Mouse (Mus musculus) hindbrain, embryonic 13.5 days (tissue): ENCODE measurements around the gene Lep. TPM values are rescaled to one million over a fixed set of nuclear protein-coding genes. Genes with fewer than 3 reads are reported as not detected.

Experiments
- ATAC-seq: fragments of 200-750 bp; cut with Nextera tagmentation; 2 replicates; pipeline ENCODE4 v1.8.0; 2017; ENCODE audit warnings: moderate TSS enrichment; ENCODE audit not compliant: low FRiP score
- H3K27ac ChIP-seq: fragments of 300-500 bp; sonication (generic); 2 replicates; pipeline ENCODE4 v1.5.1; 2015; ENCODE audit warnings: inconsistent platforms, mild to moderate bottlenecking, moderate library complexity
- H3K27me3 ChIP-seq: fragments of 300-500 bp; sonication (generic); 2 replicates; pipeline ENCODE4 v1.6.1; 2015; ENCODE audit warnings: mild to moderate bottlenecking, inconsistent platforms
- H3K36me3 ChIP-seq: fragments of 300-500 bp; sonication (generic); 2 replicates; pipeline ENCODE4 v1.6.1; 2015; ENCODE audit warnings: mild to moderate bottlenecking, inconsistent platforms
- H3K4me1 ChIP-seq: fragments of 300-500 bp; sonication (generic); replicated peaks from 2 replicates; pipeline ENCODE4 v1.6.1; 2015; ENCODE audit warnings: inconsistent platforms
- H3K4me2 ChIP-seq: fragments of 300-500 bp; sonication (generic); 2 replicates; pipeline ENCODE4 v1.6.1; 2015; ENCODE audit warnings: inconsistent platforms, mild to moderate bottlenecking, moderate library complexity
- H3K4me3 ChIP-seq: fragments of 300-500 bp; sonication (generic); 2 replicates; pipeline ENCODE4 v1.5.1; 2015; ENCODE audit warnings: mild to moderate bottlenecking, inconsistent platforms
- H3K9ac ChIP-seq: fragments of 300-500 bp; sonication (generic); 2 replicates; pipeline ENCODE4 v1.6.1; 2015; ENCODE audit warnings: mild to moderate bottlenecking, inconsistent platforms
- H3K9me3 ChIP-seq: fragments of 300-500 bp; sonication (generic); 2 replicates; pipeline ENCODE4 v1.6.1; 2016; ENCODE audit warnings: inconsistent platforms
- WGBS: fragments of 180-500 bp; shearing (Covaris S2); methylation state at CpG from one replicate; pipeline ENCODE4 v1.1.7; 2015; 5-methylcytosine and 5-hydroxymethylcytosine counted together
- polyA plus RNA-seq: library from polyadenylated mRNA; unstranded; fragments of >200 nt; fragmentation: Nextera tagmentation; extraction: Ambion mirVana; gene quantifications from 2 replicates; pipeline ENCODE4 v1.2.1, GENCODE M21; 2015

Gene Lep
- not detected in 2 replicates for polyA plus RNA-seq

DNA sequence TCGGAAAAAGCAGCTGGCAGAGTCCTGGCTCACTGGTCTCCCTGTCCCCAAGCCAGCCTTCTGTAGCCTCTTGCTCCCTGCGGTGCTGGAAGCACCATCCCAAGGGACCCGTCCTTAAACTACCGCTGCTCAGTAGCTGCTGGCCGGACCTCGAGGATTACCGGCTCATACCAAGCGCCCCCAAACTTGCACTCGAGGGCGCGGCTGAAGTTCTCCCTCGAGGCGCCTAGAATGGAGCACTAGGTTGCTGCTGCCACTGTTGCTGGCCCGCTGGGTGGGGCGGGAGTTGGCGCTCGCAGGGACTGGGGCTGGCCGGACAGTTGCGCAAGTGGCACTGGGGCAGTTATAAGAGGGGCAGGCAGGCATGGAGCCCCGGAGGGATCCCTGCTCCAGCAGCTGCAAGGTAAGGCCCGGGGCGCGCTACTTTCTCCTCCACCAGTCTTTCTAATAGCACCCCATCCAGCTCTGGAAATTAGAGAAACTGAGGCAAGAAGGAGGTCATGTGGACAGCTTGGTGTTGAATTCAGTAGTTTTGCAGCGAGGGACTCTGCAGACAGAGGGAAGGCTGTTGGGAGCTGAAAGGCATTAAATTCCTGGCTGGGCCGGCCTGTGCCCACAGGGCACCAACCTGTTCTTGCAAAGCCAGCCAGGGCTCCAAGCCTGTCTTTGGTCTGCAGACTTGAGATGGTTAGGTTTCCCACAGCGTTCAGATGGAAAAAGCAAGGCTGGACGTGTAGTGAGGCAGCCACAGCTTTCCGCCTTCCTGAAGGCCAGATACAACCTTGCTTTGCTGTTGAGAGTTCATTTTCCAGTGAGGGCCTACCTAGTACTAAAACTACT lies at the start of gene Lep:
Gene Lep (plus strand): TSS at position 375 of the 840 bp plus-strand sequence.
- Histone ChIP-seq H3K4me1 (peaks cover 5% of the 10 kb centered on the region; the same call in 1 of the 2 replicates), H3K9ac (no peak within 1 kb of the TSS), H3K9me3 (no peaks in the 10 kb centered on the region), H3K27ac (no peak within 1 kb of the TSS), H3K4me3 (no peak within 1 kb of the TSS), H3K36me3 (no peaks in the 10 kb centered on the region), H3K27me3 (0 out of 2 replicates have a peak, but pooled peaks cover 4% of the 10 kb centered on the region), H3K4me2 (no peak within 1 kb of the TSS)
- no peak for ATAC-seq
- 79% methylated on average over 28 of the region's 28 CpGs for WGBS

GRCm38 (mm10) chr6:29011651-29012050 lies 48.4 kb upstream of the Lep start:
- Histone ChIP-seq H3K4me2 (no peak overlapping the region), H3K27ac (no peak overlapping the region), H3K9me3 (no peaks in the 10 kb centered on the region), H3K27me3 (0 out of 2 replicates have a peak, but pooled peaks cover 5% of the 10 kb centered on the region), H3K4me3 (no peak overlapping the region), H3K36me3 (no peaks in the 10 kb centered on the region), H3K9ac (no peak overlapping the region), H3K4me1 (peaks cover 3% of the 10 kb centered on the region)
- ATAC-seq = no peak
- WGBS = 90% methylated on average over 5 of the region's 5 CpGs

DNA sequence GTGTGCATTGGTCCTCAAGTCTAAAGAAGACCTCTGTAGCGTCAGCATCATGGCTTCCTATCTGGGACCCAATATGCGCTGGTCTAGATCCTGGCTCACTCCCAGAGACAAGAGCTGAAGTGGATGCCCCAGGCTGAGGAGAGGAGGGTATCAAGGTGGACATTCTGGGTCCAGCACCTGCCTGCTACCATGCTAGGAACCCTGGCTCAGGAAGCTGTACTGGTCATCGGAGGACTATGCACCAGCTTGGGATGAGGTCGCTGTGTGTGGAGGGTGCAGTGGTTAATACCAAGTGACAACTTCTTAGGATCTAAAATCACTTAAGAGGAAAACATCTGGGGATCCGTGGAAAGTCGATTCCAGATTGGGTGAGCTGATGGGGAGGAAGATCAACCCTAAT lies 46.8 kb upstream of the Lep start:
- no peak overlapping the region for H3K9ac ChIP-seq
- no peak overlapping the region for H3K4me3 ChIP-seq
- WGBS = 92% methylated on average over 6 of the region's 6 CpGs
- peaks cover 13% of the 10 kb centered on the region for H3K27me3 ChIP-seq
- no peak overlapping the region for H3K27ac ChIP-seq
- peaks cover 14% of the 10 kb centered on the region for H3K4me1 ChIP-seq
- ATAC-seq = no peak
- no peaks in the 10 kb centered on the region for H3K9me3 ChIP-seq
- no peaks in the 10 kb centered on the region for H3K36me3 ChIP-seq
- H3K4me2 ChIP-seq = no peak overlapping the region

DNA sequence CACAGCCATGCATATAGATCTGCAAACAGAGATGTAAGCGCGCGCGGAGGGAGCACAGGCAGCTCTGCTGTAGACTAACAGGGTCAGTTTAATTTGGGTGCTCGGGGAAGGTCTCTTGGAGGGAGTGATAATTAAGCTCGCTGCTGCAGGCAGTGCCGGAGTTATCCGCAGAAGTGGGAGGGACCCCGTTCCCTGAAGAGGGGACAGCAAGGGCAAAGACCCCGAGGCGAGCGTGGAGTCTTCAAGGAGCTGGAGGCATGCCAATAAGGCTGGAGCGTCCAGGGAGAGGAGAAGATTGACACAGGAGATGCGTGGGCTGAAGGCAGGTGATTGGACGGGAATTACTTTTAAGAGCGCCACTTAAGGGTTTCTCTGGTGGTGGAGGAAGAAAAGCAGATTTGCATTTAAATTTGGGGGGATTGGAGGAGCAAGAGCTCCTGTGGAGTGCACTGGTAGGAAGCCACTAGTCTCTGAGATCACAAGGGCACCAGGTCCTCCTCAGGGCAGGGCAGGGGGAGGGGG lies 43.1 kb upstream of the Lep start:
- Histone ChIP-seq H3K27ac (peak overlapping the region; percentile 48), H3K4me3 (peak overlapping the region; percentile 32), H3K36me3 (no peaks in the 10 kb centered on the region), H3K27me3 (peaks cover 31% of the 10 kb centered on the region), H3K9me3 (no peaks in the 10 kb centered on the region), H3K4me2 (peak overlapping the region; percentile 62), H3K4me1 (peaks cover 14% of the 10 kb centered on the region), H3K9ac (peak overlapping the region; percentile 62)
- ATAC-seq = peak; percentile 58
- under 1% methylated on average over 16 of the region's 16 CpGs for WGBS

DNA sequence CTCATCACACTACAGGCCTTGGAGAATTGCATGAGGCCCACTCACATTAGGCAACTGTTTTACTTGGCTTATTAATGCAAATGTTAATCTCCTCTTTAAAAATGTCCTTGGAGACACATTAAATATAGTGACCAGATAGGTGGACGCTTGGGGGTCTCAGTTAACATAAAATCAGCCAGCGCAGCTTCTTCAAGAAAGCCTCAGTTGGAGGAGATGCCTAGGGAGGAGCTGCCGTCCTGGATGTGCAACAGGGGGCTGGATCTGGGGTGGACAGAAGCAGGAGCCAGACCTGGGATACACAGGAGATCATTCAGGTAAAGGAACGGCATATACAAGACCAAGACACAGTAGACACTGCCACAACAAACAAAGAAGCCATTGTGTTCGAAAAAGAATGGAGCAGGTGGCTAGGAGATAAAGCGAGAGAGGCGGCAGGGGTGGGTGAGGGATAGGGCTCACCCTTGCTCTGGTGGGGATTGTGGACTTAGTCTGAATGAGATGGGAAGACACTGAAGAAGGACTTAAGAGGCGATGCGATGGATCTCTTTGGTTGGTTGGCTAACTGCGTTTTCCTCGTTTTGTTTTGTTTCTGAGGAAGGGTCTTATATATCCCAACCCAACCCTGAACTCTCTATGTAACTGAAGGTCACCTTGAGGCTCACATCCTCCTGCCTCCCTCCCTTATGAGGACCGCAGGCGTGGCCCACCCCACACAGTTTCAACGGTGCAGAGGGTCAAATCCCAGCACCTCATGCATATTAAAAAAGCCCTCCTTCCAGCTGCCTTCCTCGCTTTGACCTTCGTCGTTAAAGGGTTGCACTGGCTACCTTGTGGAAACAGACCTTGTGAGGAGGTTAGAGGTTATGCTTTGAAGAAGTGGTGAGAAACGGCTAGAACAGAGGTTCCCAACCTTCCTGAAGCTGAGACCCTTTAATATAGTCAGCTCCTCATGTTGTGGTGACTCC lies 40.0 kb upstream of the Lep start:
- no peak for ATAC-seq
- Histone ChIP-seq H3K9me3 (no peaks in the 10 kb centered on the region), H3K27ac (no peak overlapping the region), H3K27me3 (peaks cover 44% of the 10 kb centered on the region), H3K4me2 (no peak overlapping the region), H3K9ac (no peak overlapping the region), H3K4me1 (peaks cover 23% of the 10 kb centered on the region), H3K4me3 (no peak overlapping the region), H3K36me3 (no peaks in the 10 kb centered on the region)
- WGBS = 68% methylated on average over 18 of the region's 18 CpGs

DNA sequence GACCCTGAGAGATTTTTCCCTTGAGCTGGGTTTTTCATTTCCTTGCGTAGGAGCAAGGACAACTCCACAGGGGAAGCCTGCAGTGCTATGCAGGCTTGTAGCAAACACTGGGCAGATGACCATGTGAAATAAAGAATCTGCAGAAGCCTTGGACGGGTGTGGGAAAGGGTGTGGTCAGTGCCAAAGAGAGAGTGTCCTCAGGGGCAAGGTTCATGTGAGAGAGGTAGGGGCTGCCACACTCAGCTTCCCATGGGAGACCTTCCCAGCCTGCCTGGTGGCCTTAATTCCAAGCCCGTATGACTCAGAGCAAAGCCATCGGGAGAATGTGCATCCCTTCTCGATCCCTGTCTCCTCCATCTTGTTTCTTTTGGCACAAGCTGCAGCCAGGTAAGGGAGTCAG lies 39.1 kb upstream of the Lep start:
- Histone ChIP-seq H3K4me2 (no peak overlapping the region), H3K4me3 (no peak overlapping the region), H3K9ac (no peak overlapping the region), H3K9me3 (no peaks in the 10 kb centered on the region), H3K4me1 (peaks cover 23% of the 10 kb centered on the region), H3K27me3 (peaks cover 51% of the 10 kb centered on the region), H3K36me3 (no peaks in the 10 kb centered on the region), H3K27ac (no peak overlapping the region)
- ATAC-seq = no peak
- WGBS = 80% methylated on average over 5 of the region's 5 CpGs

DNA sequence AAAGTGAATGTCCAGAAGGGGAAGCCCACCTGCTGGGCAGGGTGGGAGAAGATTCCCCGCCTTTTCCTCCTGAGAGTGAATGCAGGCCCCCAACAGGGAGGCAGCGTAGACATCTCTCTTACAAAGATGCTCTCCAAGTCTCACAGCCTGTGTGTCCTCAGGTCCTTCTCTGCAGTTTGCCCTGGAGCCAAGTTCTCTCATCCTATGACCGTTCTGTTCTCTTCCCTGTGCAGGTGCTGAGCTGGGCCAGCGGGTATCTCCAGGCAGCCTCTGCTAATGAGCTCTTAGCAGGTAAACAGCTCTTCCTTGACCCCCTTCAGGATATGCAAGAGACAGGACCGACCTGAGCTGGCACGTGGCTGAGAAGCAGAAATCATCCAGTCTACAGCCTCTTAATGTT lies 38.5 kb upstream of the Lep start:
- ATAC-seq = no peak
- H3K27me3 ChIP-seq = peaks cover 52% of the 10 kb centered on the region

GRCm38 (mm10) chr6:29022115-29022514 lies 37.9 kb upstream of the Lep start:
- no peak for ATAC-seq

More for the DNA sequence above, 38.5 kb upstream of the Lep start:
- no peak overlapping the region for H3K9ac ChIP-seq
- no peak overlapping the region for H3K27ac ChIP-seq
- peaks cover 25% of the 10 kb centered on the region for H3K4me1 ChIP-seq
- H3K4me2 ChIP-seq = no peak overlapping the region
- whole genome bisulfite sequencing = 46% methylated on average over 6 of the region's 6 CpGs
- H3K4me3 ChIP-seq = no peak overlapping the region
- H3K9me3 ChIP-seq = no peaks in the 10 kb centered on the region
- no peaks in the 10 kb centered on the region for H3K36me3 ChIP-seq

GRCm38 (mm10) chr6:29023206-29023967 lies 36.6 kb upstream of the Lep start:
- H3K9ac ChIP-seq = peak overlapping the region; percentile 25; the same call in 1 of the 2 replicates
- H3K36me3 ChIP-seq = no peaks in the 10 kb centered on the region
- no peak overlapping the region for H3K4me3 ChIP-seq

More at GRCm38 (mm10) chr6:29022115-29022514, 37.9 kb upstream of the Lep start:
- Histone ChIP-seq H3K36me3 (no peaks in the 10 kb centered on the region), H3K27me3 (peaks cover 52% of the 10 kb centered on the region), H3K4me3 (no peak overlapping the region), H3K9ac (no peak overlapping the region), H3K4me2 (no peak overlapping the region), H3K4me1 (peaks cover 25% of the 10 kb centered on the region), H3K9me3 (no peaks in the 10 kb centered on the region), H3K27ac (no peak overlapping the region)
- WGBS = 77% methylated on average over 5 of the region's 5 CpGs

DNA sequence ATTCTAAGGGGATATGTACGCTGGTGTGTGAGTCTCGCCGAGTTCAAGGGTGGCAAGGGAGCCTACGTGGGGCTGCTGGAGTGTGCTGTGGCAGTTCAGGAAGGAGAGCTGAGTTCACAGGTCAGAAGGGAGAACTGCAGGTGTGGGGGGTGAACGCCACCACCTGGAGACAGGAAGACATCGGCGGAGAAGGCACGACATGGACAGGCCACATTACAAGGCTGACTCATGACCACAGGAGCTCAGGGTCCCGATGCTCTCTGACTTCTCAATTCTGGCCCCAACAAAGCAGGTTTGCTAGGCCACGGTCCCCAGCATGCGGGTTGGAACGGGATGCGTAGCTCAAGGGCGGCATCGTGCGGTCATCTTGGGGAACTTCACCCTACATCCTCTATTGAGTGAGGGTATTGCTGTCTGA lies 36.0 kb upstream of the Lep start:
- WGBS = 11% methylated on average over 16 of the region's 16 CpGs
- peak; percentile 75 for ATAC-seq
- H3K36me3 ChIP-seq = no peaks in the 10 kb centered on the region

More at GRCm38 (mm10) chr6:29023206-29023967, 36.6 kb upstream of the Lep start:
- Histone ChIP-seq H3K9me3 (no peaks in the 10 kb centered on the region), H3K27me3 (peaks cover 42% of the 10 kb centered on the region), H3K4me2 (peak overlapping the region; percentile 43), H3K27ac (no peak overlapping the region), H3K4me1 (peaks cover 18% of the 10 kb centered on the region)
- ATAC-seq = peak; percentile 66
- 34% methylated on average over 18 of the region's 18 CpGs for WGBS

DNA sequence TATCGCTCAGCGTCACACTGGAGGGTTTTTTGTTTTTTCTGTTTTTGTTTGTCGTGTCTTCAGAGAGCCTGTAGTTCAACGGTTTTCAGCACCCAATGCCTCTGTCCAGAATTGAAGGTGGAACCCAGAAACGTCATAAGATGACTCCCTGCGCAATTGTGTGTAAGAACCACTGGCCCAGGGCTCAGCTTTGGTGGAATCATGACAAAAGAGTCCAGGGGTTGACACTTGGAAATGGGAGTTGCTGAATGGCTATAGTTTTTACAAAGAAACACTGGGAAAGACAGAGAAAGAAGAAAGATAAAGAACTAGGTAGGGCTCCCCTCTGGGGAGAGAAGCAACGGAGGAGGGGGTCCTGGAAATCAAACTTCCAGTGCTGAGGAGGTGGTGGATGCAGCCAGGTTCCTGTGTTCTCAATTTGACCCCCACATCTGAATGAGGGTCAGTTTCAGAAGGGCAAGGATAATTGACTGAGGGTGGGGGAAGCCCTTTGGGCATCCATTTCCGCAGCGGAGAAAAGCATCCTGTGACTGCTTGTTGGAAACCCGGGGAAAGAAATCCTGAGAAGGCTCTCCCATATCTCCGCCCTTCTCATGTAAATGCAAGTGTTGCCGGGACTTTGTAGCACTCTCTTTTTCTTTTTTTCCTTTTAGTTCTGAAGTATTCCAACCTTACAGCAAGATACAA lies 34.1 kb upstream of the Lep start:
- Histone ChIP-seq H3K9me3 (0 out of 2 replicates have a peak, but pooled peaks cover 3% of the 10 kb centered on the region), H3K27ac (no peak overlapping the region), H3K36me3 (no peaks in the 10 kb centered on the region), H3K4me3 (no peak overlapping the region), H3K9ac (no peak overlapping the region), H3K27me3 (peaks cover 34% of the 10 kb centered on the region), H3K4me2 (no peak overlapping the region), H3K4me1 (peaks cover 18% of the 10 kb centered on the region)
- WGBS = 34% methylated on average over 12 of the region's 12 CpGs
- no peak for ATAC-seq

More for the DNA sequence above, 36.0 kb upstream of the Lep start:
- H3K27me3 ChIP-seq = peaks cover 37% of the 10 kb centered on the region
- peak overlapping the region; percentile 25; the same call in 1 of the 2 replicates for H3K9ac ChIP-seq
- peak overlapping the region; percentile 43 for H3K4me2 ChIP-seq
- no peak overlapping the region for H3K4me3 ChIP-seq
- H3K9me3 ChIP-seq = no peaks in the 10 kb centered on the region
- H3K4me1 ChIP-seq = peaks cover 18% of the 10 kb centered on the region
- no peak overlapping the region for H3K27ac ChIP-seq
